Mouse (Mus musculus) right cerebral cortex, postnatal 4 days (tissue): ENCODE measurements around the gene Rin1.
A peak's percentile ranks its signal among the peaks of the same experiment; 100 is the strongest.

ENCODE experiments used
- DNase-seq: peaks from one replicate; pipeline ENCODE4 v3.0.0-alpha.2; 2022

Rin1 gene

GRCm38 (mm10) chr19:5097521-5098362 is 47.5 kb downstream of the Rin1 start:
- DNase-seq = peak; percentile 53

GRCm38 (mm10) chr19:5098363-5099143 is 48.3 kb downstream of the Rin1 start, which contains the start of gene Cnih2:
Gene Cnih2, minus strand, starts transcription at chr19:5098521.
- peak; percentile 76 for DNase-seq

DNA sequence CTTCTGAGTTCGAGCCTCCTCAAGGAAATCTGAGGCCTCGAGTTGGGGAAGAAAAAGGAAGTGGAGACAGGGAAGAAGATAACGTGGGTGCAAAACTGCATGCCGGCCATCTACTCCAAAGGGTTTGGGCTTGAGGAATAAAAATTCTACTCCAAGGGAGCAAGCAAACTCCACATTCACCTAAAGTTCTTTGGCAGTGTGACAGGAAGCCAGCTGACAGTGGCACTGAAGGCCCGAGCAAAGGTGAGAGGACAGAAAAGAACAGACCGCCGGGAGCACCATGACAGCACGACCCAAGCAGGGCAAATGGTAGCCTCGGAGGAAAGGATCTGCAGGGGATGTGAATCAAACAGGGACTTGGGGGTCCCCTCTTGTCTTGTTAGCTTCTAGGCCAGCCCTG is 55.8 kb downstream of the Rin1 start:
- DNase-seq = no peak
